Mouse (Mus musculus): Measurements from ENCODE around the gene Hsd17b11.

DNA sequence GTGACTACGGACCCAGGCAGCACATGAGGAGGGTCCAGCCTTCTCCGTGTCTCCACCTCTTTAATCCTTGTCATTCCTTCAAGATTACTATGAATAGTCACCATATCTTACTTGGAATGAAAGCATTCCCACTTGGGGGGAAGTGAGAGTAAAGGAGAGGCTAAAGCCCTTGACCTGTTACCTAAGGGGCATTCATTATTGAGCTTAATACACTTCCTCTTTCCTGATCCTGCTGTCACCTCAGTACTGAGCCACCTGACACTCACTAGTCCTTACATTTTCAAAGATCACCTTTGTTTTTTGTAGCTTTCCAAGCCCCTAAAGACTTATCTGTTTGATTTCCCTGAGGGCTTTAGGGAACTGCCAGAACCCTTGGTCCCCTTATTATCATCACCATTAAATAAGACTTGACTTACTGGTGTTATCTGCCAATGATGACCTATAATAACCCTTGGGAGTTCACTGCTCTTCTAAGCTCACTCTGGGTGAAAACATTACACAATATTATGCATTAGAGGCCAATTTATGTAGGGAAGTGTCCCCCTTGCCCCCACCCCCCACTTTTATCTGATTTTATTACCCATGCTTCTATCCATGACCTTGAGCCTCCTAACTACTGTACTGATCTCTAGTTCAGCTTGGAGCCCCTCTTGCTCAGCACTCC lies 10.8 kb upstream of the Hsd17b11 start:
- TF ChIP-seq CTCF (IDR thresholded peaks at IDR 0.05; ENCODE audit: low read depth) (no peak), EP300 (optimal IDR thresholded peaks at IDR 0.05) (no peak)

Data from stomach, postnatal 0 days (tissue).